Mouse (Mus musculus): ENCODE data around the gene Fam189a1. TPM values are rescaled to one million over a fixed set of nuclear protein-coding genes. Genes with fewer than 3 reads are reported as not detected.

Fam189a1 gene
- total RNA-seq, 2 experiments from 2014 or later = 55.9 to 66.3 TPM

GRCm38 (mm10) chr7:64855389-64855927, 300.9 kb downstream of the Fam189a1 start:
- intact Hi-C loops (cut with DNase I) = no loop called here
- DNase-seq (ENCODE audit: low spot score in 2 of 2) = no peak

- DNase-seq (ENCODE audit: low spot score in 2 of 2) = no peak
- intact Hi-C loops (cut with DNase I) = no loop called here
These were observed 305.6 kb downstream of the Fam189a1 start for GRCm38 (mm10) chr7:64850791-64851190.

- intact Hi-C loops (cut with DNase I) = no loop called here
- no peak for DNase-seq (ENCODE audit: low spot score in 2 of 2)
These were observed 308.9 kb downstream of the Fam189a1 start for GRCm38 (mm10) chr7:64847366-64847899.

- DNase-seq (ENCODE audit: low spot score in 2 of 2) = no peak
- intact Hi-C loops (cut with DNase I) = no loop called here
These were observed 310.3 kb downstream of the Fam189a1 start for GRCm38 (mm10) chr7:64846061-64846460.

- intact Hi-C loops (cut with DNase I) = no loop called here
- DNase-seq (ENCODE audit: low spot score in 2 of 2) = no peak
These were observed 315.3 kb downstream of the Fam189a1 start for GRCm38 (mm10) chr7:64840946-64841659.

GRCm38 (mm10) chr7:64840576-64840895, 315.8 kb downstream of the Fam189a1 start:
- intact Hi-C loops (cut with DNase I) = no loop called here
- DNase-seq (ENCODE audit: low spot score in 2 of 2) = no peak

- intact Hi-C loops (cut with DNase I) = no loop called here
- DNase-seq (ENCODE audit: low spot score in 2 of 2) = peak; percentile 51 to 56
These were observed 316.4 kb downstream of the Fam189a1 start for GRCm38 (mm10) chr7:64839801-64840575.

GRCm38 (mm10) chr7:64839281-64839680, 317.1 kb downstream of the Fam189a1 start:
- DNase-seq (ENCODE audit: low spot score in 2 of 2) = no peak

GRCm38 (mm10) chr7:64830214-64830995, 326.0 kb downstream of the Fam189a1 start:
- intact Hi-C loops (cut with DNase I) = no loop called here
- DNase-seq (ENCODE audit: low spot score in 2 of 2) = no peak

More at GRCm38 (mm10) chr7:64839281-64839680, 317.1 kb downstream of the Fam189a1 start:
- intact Hi-C loops (cut with DNase I) = no loop called here

- DNase-seq (ENCODE audit: low spot score in 2 of 2) = no peak
- intact Hi-C loops (cut with DNase I) = no loop called here
These were observed 335.3 kb downstream of the Fam189a1 start for GRCm38 (mm10) chr7:64821081-64821480.

- DNase-seq (ENCODE audit: low spot score in 2 of 2) = no peak
- intact Hi-C loops (cut with DNase I) = no loop called here
These were observed 336.7 kb downstream of the Fam189a1 start for GRCm38 (mm10) chr7:64819683-64820082.

- no peak for DNase-seq (ENCODE audit: low spot score in 2 of 2)
- intact Hi-C loops (cut with DNase I) = no loop called here
These were observed 347.5 kb downstream of the Fam189a1 start for GRCm38 (mm10) chr7:64808876-64809275.

GRCm38 (mm10) chr7:64805100-64805499, 351.3 kb downstream of the Fam189a1 start:
- DNase-seq (ENCODE audit: low spot score in 2 of 2) = no peak
- intact Hi-C loops (cut with DNase I) = no loop called here

GRCm38 (mm10) chr7:64795554-64795953, 360.8 kb downstream of the Fam189a1 start:
- DNase-seq (ENCODE audit: low spot score in 2 of 2) = no peak
- intact Hi-C loops (cut with DNase I) = no loop called here

- no peak for DNase-seq (ENCODE audit: low spot score in 2 of 2)
- intact Hi-C loops (cut with DNase I) = no loop called here
These were observed 364.3 kb downstream of the Fam189a1 start for GRCm38 (mm10) chr7:64792031-64792430.

- no peak for DNase-seq (ENCODE audit: low spot score in 2 of 2)
These were observed 365.2 kb downstream of the Fam189a1 start for GRCm38 (mm10) chr7:64791145-64791544.

GRCm38 (mm10) chr7:64785040-64785439, 371.3 kb downstream of the Fam189a1 start:
- intact Hi-C loops (cut with DNase I) = no loop called here
- no peak for DNase-seq (ENCODE audit: low spot score in 2 of 2)

More at GRCm38 (mm10) chr7:64791145-64791544, 365.2 kb downstream of the Fam189a1 start:
- intact Hi-C loops (cut with DNase I) = no loop called here

- intact Hi-C loops (cut with DNase I) = loop anchor here (2.0 kb wide), 1 partner anchor 29 kb away; no protein-coding TSS in a partner anchor
- peak; percentile 77 to 79 for DNase-seq (ENCODE audit: low spot score in 2 of 2)
These were observed 376.9 kb downstream of the Fam189a1 start for GRCm38 (mm10) chr7:64779501-64779900.

- intact Hi-C loops (cut with DNase I) = no loop called here
- peak; percentile 73 to 80 for DNase-seq (ENCODE audit: low spot score in 2 of 2)
These were observed 379.5 kb downstream of the Fam189a1 start for GRCm38 (mm10) chr7:64776708-64777489.
